Mouse (Mus musculus) hindbrain, embryonic 12.5 days (tissue): Measurements from ENCODE around the gene Clec4n. TPM values are rescaled to one million over a fixed set of nuclear protein-coding genes. Genes with fewer than 3 reads are reported as not detected.
"Not testable (repeated sequence)": the region's sequence is repeated elsewhere in the genome, so short reads cannot be mapped to it uniquely, and the experiment has no call there.

Experiments
- ATAC-seq: fragments of 200-750 bp; cut with Nextera tagmentation; 2 replicates; pipeline ENCODE4 v1.8.0; 2017; ENCODE audit warnings: moderate TSS enrichment; ENCODE audit not compliant: low FRiP score
- H3K27ac ChIP-seq: fragments of 300-500 bp; sonication (generic); 2 replicates; pipeline ENCODE4 v1.5.1; 2016; ENCODE audit warnings: mild to moderate bottlenecking
- H3K27me3 ChIP-seq: fragments of 300-500 bp; sonication (generic); 2 replicates; pipeline ENCODE4 v1.6.1; 2016; ENCODE audit warnings: mild to moderate bottlenecking
- H3K36me3 ChIP-seq: fragments of 300-500 bp; sonication (generic); 2 replicates; pipeline ENCODE4 v1.6.1; 2016; ENCODE audit warnings: mild to moderate bottlenecking
- H3K4me1 ChIP-seq: fragments of 300-500 bp; sonication (generic); 2 replicates; pipeline ENCODE4 v1.6.1; 2016
- H3K4me2 ChIP-seq: fragments of 300-500 bp; sonication (generic); replicated peaks from 2 replicates; pipeline ENCODE4 v1.6.1; 2016; ENCODE audit warnings: mild to moderate bottlenecking
- H3K4me3 ChIP-seq: fragments of 300-500 bp; sonication (generic); 2 replicates; pipeline ENCODE4 v1.5.1; 2016; ENCODE audit warnings: mild to moderate bottlenecking
- H3K9ac ChIP-seq: fragments of 300-500 bp; sonication (generic); 2 replicates; pipeline ENCODE4 v1.6.1; 2016; ENCODE audit warnings: mild to moderate bottlenecking, moderate library complexity
- H3K9me3 ChIP-seq: fragments of 300-500 bp; sonication (generic); replicated peaks from 2 replicates; pipeline ENCODE4 v1.6.1; 2016; ENCODE audit warnings: mild to moderate bottlenecking
- WGBS: fragments of 180-500 bp; shearing (Covaris S2); methylation state at CpG from one replicate; pipeline ENCODE4 v1.1.7; 2016; 5-methylcytosine and 5-hydroxymethylcytosine counted together
- polyA plus RNA-seq: library from polyadenylated mRNA; unstranded; fragments of >200 nt; fragmentation: Nextera tagmentation; extraction: Ambion mirVana; gene quantifications from 2 replicates; pipeline ENCODE4 v1.2.1, GENCODE M21; 2016

Gene Clec4n
- 0.85 and 1.2 TPM in 2 replicates for polyA plus RNA-seq

DNA sequence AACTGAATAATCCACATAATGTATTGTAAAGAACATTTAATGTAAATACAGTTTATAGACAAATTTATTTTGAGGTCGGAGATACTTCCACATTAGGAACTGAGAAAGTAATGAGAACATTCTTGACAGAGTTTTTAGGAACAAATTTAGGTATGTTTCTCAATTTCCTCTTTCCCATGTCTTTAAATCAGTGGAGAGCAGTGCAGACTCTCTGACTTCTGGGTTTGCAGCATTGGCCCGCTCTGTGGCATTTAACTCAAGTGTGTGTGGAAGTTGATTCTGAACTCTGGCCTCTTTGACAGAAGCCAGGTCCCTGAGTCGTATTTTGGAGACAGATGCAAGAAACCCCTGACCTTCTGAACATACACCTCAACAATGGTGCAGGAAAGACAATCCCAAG lies at the start of gene Clec4n:
TSS of gene Clec4n (plus strand) at position 200 of the 400 bp plus-strand sequence.
- Histone ChIP-seq H3K27me3 (no peaks in the 10 kb centered on the region), H3K9me3 (0 out of 2 replicates have a peak, but pooled peaks cover 3% of the 10 kb centered on the region), H3K36me3 (no peaks in the 10 kb centered on the region), H3K9ac (no peak within 1 kb of the TSS), H3K4me1 (no peaks in the 10 kb centered on the region), H3K4me2 (no peak within 1 kb of the TSS), H3K4me3 (no peak within 1 kb of the TSS), H3K27ac (no peak within 1 kb of the TSS)
- no peak for ATAC-seq
- 67% methylated on average over 3 of the region's 3 CpGs for WGBS

DNA sequence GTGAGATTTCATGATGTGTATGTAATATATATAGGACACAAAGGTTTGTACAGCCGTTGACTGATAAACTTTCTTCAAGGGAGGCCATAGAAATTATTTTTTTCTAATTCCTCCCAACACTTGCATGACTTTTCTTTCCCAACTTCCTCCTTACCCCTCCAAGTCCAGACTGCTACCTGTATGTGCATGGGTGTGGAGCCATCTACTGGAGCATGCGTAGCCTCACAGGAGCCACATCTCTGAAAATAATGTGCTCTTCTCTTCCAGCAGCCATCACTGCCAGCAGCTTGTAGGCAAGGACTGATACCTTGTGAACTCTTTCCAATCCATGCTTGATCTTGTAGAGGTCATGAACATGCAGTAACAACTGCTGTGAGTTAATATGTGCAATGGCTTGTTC lies 44.8 kb upstream of the Clec4n start:
- not testable (repeated sequence) for H3K9me3 ChIP-seq, H3K27ac ChIP-seq, H3K4me2 ChIP-seq, H3K4me3 ChIP-seq, H3K27me3 ChIP-seq, H3K4me1 ChIP-seq, H3K36me3 ChIP-seq, ATAC-seq, H3K9ac ChIP-seq
- 81% methylated on average over 2 of the region's 2 CpGs for WGBS

DNA sequence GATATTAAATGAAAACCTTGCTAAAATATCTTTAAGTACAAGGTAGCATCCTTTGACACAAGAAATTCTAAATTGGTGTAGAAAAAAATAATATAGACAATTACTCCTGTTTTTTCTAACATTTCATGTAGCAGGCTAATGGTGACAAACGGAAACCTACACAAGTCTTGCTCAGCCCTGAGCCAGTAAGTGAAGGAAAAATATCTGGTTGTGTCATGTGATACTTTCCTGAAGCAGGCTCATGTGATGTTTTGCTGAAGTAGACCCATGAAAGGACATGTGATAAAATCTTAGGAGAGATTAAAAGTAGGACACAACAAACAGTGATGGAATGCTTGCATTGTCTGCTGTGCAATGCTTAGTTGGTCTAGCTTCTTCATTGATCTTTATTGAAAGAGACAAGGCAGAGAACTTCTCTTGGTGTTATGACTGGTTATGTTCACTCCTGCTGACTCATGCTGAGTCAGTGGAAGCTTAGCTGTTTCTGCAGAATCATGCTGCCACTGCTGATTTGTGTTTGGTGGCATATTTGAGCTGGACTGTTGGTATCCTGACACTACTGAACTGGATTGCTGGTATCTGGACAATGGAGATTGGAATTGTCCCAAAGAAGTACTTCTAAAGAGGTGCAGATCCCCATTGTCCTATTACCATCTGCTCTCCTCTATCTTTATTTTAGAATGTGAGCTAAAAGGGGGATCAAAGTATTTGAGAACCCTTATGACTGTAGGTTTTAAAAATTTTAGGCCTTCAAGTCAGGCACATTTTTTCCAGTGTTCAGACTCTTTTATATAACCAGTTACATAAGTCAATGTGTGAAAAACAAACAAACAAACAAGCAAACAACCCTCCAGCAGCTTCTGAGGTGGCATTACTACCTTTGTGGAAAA lies 22.2 kb upstream of the Clec4n start:
- no peaks in the 10 kb centered on the region for H3K27me3 ChIP-seq
- no peaks in the 10 kb centered on the region for H3K4me1 ChIP-seq
- H3K4me2 ChIP-seq, result no peak overlapping the region
- no peak for ATAC-seq
- no peaks in the 10 kb centered on the region for H3K36me3 ChIP-seq
- no peak overlapping the region for H3K9ac ChIP-seq
- no peak overlapping the region for H3K27ac ChIP-seq
- H3K4me3 ChIP-seq, result no peak overlapping the region
- WGBS, result 84% methylated on average over 1 of the region's 1 CpGs
- H3K9me3 ChIP-seq, result no peaks in the 10 kb centered on the region

DNA sequence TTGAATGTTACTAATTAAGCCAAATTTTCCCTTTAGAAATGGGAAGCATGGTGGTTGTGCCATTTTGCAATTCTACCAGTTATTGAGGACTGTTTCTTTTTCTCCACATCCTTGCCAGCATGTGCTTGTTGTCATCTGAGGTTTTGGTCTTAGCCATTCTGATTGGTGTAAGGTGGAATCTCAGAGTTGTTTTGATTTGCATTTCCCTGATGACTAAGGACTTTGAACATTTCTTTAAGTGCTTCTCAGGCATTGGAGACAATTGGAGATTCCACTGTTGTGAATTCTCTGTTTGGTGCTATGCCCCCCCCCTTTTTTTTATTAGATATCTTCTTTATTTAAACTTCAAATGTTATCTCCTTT lies 21.6 kb upstream of the Clec4n start:
- H3K36me3 ChIP-seq, H3K4me1 ChIP-seq, H3K4me2 ChIP-seq, H3K27me3 ChIP-seq, H3K9me3 ChIP-seq, ATAC-seq, H3K27ac ChIP-seq, H3K9ac ChIP-seq, H3K4me3 ChIP-seq: not testable (repeated sequence)

DNA sequence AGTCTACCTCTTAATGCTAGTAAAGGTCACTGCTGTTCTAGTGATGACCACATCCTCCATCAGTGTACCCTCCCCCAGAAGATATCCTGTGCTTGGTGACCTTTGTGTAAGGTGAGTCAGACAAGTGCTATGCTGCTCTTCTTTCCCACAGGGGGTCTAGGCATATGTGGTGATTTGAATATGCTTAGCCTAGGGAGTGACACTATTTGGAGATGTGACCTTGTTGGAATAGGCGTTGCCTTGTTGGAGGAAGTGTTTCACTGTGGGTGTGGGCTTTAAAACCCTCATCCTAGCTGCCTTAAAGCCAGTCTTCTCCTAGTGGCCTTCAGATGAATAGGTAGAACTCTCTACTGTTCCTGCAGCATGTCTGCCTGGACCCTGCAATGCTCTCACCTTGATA lies 17.9 kb upstream of the Clec4n start:
- H3K4me2 ChIP-seq, result no peak overlapping the region
- WGBS, result 72% methylated on average over 1 of the region's 1 CpGs

DNA sequence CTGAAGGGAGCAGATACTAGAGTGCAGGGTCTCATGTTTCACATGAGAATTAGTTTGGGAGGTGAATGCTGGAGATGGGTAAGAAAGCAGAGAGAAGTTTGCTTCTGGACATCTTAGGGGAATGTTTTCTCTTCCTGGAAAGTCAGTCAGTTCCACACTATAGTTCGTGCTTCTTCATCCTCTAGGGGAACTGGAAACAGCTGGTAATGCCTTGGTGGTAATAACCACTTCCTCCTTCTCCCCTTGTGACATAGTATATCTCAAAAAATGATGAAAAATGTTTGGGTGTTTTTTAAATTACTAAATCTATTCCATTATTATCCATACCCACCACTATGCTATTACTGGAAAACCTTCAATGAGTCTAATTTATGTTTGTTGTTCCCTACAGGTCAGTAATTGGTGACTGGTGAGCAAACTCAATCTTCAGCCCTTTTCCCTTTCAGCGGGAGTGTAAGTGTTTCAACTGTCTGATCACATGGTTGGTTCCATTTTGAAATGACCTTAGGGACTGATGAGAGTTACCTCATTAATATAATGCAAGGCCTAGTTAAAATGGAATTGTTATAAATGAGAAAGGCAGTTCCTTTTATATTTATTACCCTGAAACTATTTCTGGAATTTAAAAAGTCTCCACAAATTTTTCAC lies 2.0 kb upstream of the Clec4n start:
- Histone ChIP-seq H3K9ac (no peak overlapping the region), H3K9me3 (0 out of 2 replicates have a peak, but pooled peaks cover 3% of the 10 kb centered on the region), H3K4me2 (no peak overlapping the region), H3K27ac (no peak overlapping the region), H3K27me3 (no peaks in the 10 kb centered on the region), H3K4me3 (no peak overlapping the region), H3K36me3 (no peaks in the 10 kb centered on the region), H3K4me1 (no peaks in the 10 kb centered on the region)
- ATAC-seq, result no peak
- WGBS, result 69% methylated on average over 2 of the region's 2 CpGs

More for the DNA sequence above, 17.9 kb upstream of the Clec4n start:
- Histone ChIP-seq H3K9ac (no peak overlapping the region), H3K4me1 (no peaks in the 10 kb centered on the region), H3K27ac (no peak overlapping the region), H3K36me3 (no peaks in the 10 kb centered on the region), H3K27me3 (no peaks in the 10 kb centered on the region), H3K4me3 (no peak overlapping the region), H3K9me3 (no peaks in the 10 kb centered on the region)
- ATAC-seq, result no peak

DNA sequence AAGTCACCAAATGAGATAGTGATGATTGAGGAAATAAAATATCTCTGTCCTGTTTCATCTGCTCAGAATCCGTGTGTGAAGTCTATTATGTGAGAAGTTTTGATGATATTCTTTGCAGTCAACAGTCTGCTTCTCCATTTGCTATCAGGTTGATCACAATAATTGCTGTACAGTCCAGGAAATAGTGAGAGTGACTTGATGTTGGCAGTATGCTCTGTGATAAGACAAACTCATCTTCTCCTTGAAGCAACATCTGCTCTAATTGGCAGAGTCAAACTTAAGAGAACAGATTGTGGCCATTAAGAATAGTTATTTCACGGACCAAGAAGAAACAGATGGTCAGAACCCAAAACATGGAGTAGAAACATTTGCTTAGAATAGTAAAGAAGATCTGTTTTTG lies 1.5 kb downstream of the Clec4n start:
- no peak overlapping the region for H3K27ac ChIP-seq
- no peaks in the 10 kb centered on the region for H3K36me3 ChIP-seq
- no peaks in the 10 kb centered on the region for H3K27me3 ChIP-seq
- 0 out of 2 replicates have a peak, but pooled peaks cover 3% of the 10 kb centered on the region for H3K9me3 ChIP-seq
- H3K9ac ChIP-seq, result no peak overlapping the region
- WGBS, result 74% methylated on average over 2 of the region's 2 CpGs
- H3K4me2 ChIP-seq, result no peak overlapping the region
- H3K4me1 ChIP-seq, result no peaks in the 10 kb centered on the region
- ATAC-seq, result no peak
- no peak overlapping the region for H3K4me3 ChIP-seq

DNA sequence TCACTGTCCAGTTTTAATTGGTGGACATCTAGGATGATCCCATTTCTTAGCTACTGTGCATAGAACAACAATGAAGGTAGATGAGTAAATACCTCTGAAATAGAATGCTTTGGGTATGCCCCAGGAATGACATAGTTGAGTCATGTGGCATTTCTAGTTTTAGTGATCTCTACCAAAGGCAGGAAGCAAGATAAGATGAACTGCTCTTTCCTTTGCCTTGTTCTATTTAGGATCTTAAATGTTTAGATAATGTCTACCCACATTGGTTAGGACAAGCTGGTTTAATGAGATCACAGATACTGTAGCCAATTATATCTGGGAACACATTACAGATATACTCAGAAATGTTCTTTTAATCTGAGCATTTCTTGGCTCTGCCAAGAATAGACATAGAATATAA lies 7.9 kb downstream of the Clec4n start:
- Histone ChIP-seq H3K27ac (no peak overlapping the region), H3K9ac (no peak overlapping the region), H3K27me3 (no peaks in the 10 kb centered on the region), H3K4me1 (no peaks in the 10 kb centered on the region), H3K4me3 (no peak overlapping the region), H3K9me3 (no peaks in the 10 kb centered on the region), H3K36me3 (no peaks in the 10 kb centered on the region), H3K4me2 (no peak overlapping the region)
- no peak for ATAC-seq

DNA sequence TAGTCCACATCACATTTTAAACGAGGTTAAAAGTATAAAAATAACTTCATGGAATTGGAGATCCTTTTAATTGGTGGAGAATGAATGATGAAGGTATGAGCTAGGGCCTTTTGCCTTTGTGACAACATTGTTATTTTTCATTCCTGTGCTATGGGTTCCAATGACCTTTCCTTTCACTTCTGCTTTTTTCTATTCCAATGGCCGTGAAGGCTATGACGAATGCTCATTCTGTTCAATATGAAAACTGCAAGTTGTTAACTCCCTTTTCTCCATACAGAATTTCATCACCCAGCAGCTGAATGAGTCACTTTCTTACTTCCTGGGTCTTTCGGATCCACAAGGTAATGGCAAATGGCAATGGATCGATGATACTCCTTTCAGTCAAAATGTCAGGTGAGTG lies 14.6 kb downstream of the Clec4n start:
- no peaks in the 10 kb centered on the region for H3K36me3 ChIP-seq
- H3K4me3 ChIP-seq, result no peak overlapping the region
- no peak overlapping the region for H3K27ac ChIP-seq
- H3K27me3 ChIP-seq, result no peaks in the 10 kb centered on the region
- no peak for ATAC-seq
- 83% methylated on average over 5 of the region's 5 CpGs for WGBS
- no peak overlapping the region for H3K4me2 ChIP-seq
- no peaks in the 10 kb centered on the region for H3K9me3 ChIP-seq
- H3K9ac ChIP-seq, result no peak overlapping the region
- no peaks in the 10 kb centered on the region for H3K4me1 ChIP-seq

DNA sequence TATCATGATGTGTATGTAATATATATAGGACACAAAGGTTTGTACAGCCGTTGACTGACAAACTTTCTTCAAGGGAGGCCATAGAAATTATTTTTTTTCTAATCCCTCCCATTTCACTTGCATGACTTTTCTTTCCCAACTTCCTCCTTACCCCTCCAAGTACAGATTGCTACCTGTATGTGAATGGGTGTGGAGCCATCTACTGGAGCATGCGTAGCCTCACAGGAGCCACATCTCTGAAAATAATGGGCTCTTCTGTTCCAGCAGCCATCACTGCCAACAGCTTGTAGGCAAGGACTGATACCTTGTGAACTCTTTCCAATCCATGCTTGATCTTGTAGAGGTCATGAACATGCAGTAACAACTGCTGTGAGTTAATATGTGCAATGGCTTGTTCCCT lies 19.2 kb downstream of the Clec4n start:
- not testable (repeated sequence) for H3K27ac ChIP-seq, H3K36me3 ChIP-seq, H3K27me3 ChIP-seq, H3K4me1 ChIP-seq, ATAC-seq, H3K4me3 ChIP-seq, H3K4me2 ChIP-seq, H3K9ac ChIP-seq, H3K9me3 ChIP-seq
- 87% methylated on average over 2 of the region's 2 CpGs for WGBS

DNA sequence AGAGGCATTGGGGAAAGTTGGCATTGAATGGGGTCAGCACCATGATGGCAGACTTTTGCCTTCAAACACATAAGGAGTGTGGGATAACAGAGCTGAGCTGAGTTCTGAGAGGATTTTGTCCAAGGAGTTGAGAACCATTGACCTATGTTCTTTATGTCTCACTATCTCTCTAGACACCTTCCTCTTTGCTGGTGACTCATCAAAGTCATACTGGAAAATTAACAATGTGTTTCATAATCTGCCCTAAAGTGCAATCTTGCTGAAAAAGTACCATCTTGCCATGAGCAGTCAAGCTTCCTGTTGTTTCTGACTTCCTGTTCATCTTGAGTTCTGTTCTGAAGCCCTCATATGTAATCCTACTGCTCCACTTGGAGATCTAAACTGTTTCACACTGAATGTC lies 23.1 kb downstream of the Clec4n start:
- Histone ChIP-seq H3K27ac (no peak overlapping the region), H3K9ac (no peak overlapping the region)
- no peak for ATAC-seq

DNA sequence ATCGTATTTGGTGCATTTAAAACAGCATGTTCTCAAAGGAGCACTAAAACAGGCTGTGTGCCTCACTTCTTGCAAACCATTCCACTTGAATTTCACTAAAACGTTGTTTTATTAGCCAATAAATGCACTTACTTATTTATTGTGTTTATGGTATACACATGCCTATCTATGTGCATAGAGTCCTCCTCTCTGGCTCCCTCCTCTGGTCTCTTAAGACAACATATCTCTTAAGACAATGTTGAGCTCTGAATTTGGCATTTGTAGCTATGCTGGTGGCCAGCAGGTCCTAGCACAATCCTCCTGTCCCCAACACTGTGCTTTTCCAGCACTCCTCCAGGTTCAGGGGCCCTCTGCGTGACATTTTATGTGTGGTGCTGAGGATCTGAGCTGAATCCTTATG lies 29.3 kb downstream of the Clec4n start:
- Histone ChIP-seq H3K27ac (no peak overlapping the region), H3K36me3 (no peaks in the 10 kb centered on the region), H3K4me2 (no peak overlapping the region), H3K4me3 (no peak overlapping the region), H3K27me3 (no peaks in the 10 kb centered on the region), H3K9me3 (no peaks in the 10 kb centered on the region; the same call in 1 of the 2 replicates), H3K4me1 (no peaks in the 10 kb centered on the region), H3K9ac (no peak overlapping the region)
- ATAC-seq, result no peak
- WGBS, result 83% methylated on average over 3 of the region's 3 CpGs

More for the DNA sequence above, 23.1 kb downstream of the Clec4n start:
- no peaks in the 10 kb centered on the region for H3K36me3 ChIP-seq
- H3K4me2 ChIP-seq, result no peak overlapping the region
- H3K9me3 ChIP-seq, result no peaks in the 10 kb centered on the region; the same call in 1 of the 2 replicates
- H3K4me3 ChIP-seq, result no peak overlapping the region
- no peaks in the 10 kb centered on the region for H3K4me1 ChIP-seq
- H3K27me3 ChIP-seq, result no peaks in the 10 kb centered on the region
